Mouse (Mus musculus): ENCODE results near the gene Smim8. TPM values are rescaled to one million over a fixed set of nuclear protein-coding genes. Genes with fewer than 3 reads are reported as not detected.
"Not testable (repeated sequence)": the region's sequence is repeated elsewhere in the genome, so short reads cannot be mapped to it uniquely, and the experiment has no call there.

Gene Smim8
- polyA plus RNA-seq, 1 experiment from 2014 or later, result 41.7 TPM

GRCm38 (mm10) chr4:34725710-34726109 is 52.5 kb downstream of the Smim8 start:
- not testable (repeated sequence) for H3K4me3 ChIP-seq (ENCODE audit: low read depth, low read length); H3K27ac ChIP-seq (ENCODE audit: low read length); H3K9ac ChIP-seq (ENCODE audit: low read depth, low read length); H3K9me3 ChIP-seq (replicated peaks; ENCODE audit: control insufficient read depth, low read length, poor library complexity, severe bottlenecking); H3K27me3 ChIP-seq (ENCODE audit: control insufficient read depth, insufficient read depth, low read depth, low read length); ATAC-seq; H3K4me1 ChIP-seq (ENCODE audit: control insufficient read depth, insufficient read depth, low read length); H3K4me2 ChIP-seq (ENCODE audit: low read length); H3K36me3 ChIP-seq (ENCODE audit: control insufficient read depth, insufficient read depth, low read length)
- WGBS, result 91% methylated on average over 3 of the region's 3 CpGs

GRCm38 (mm10) chr4:34724306-34724705 is 53.9 kb downstream of the Smim8 start:
- Histone ChIP-seq H3K4me3 (ENCODE audit: low read depth, low read length) (no peak overlapping the region), H3K27me3 (ENCODE audit: control insufficient read depth, insufficient read depth, low read depth, low read length) (no peaks in the 10 kb centered on the region), H3K27ac (ENCODE audit: low read length) (no peak overlapping the region), H3K36me3 (ENCODE audit: control insufficient read depth, insufficient read depth, low read length) (no peaks in the 10 kb centered on the region), H3K4me1 (ENCODE audit: control insufficient read depth, insufficient read depth, low read length) (no peaks in the 10 kb centered on the region), H3K9ac (ENCODE audit: low read depth, low read length) (no peak overlapping the region), H3K9me3 (replicated peaks; ENCODE audit: control insufficient read depth, low read length, poor library complexity, severe bottlenecking) (peaks cover 5% of the 10 kb centered on the region; the same call in 1 of the 2 replicates), H3K4me2 (ENCODE audit: low read length) (no peak overlapping the region)
- ATAC-seq, result no peak
- WGBS, result 62% methylated on average over 4 of the region's 4 CpGs

GRCm38 (mm10) chr4:34723186-34723585 is 55.0 kb downstream of the Smim8 start:
- ATAC-seq, result no peak
- 76% methylated on average over 4 of the region's 4 CpGs for WGBS

GRCm38 (mm10) chr4:34720127-34720895 is 57.9 kb downstream of the Smim8 start:
- no peaks in the 10 kb centered on the region for H3K36me3 ChIP-seq (ENCODE audit: control insufficient read depth, insufficient read depth, low read length)
- no peak overlapping the region for H3K27ac ChIP-seq (ENCODE audit: low read length)
- no peak overlapping the region for H3K4me2 ChIP-seq (ENCODE audit: low read length)
- H3K9me3 ChIP-seq (replicated peaks; ENCODE audit: control insufficient read depth, low read length, poor library complexity, severe bottlenecking), result peaks cover 5% of the 10 kb centered on the region; the same call in 1 of the 2 replicates
- no peaks in the 10 kb centered on the region for H3K27me3 ChIP-seq (ENCODE audit: control insufficient read depth, insufficient read depth, low read depth, low read length)
- no peak for ATAC-seq
- no peaks in the 10 kb centered on the region for H3K4me1 ChIP-seq (ENCODE audit: control insufficient read depth, insufficient read depth, low read length)
- no peak overlapping the region for H3K9ac ChIP-seq (ENCODE audit: low read depth, low read length)
- H3K4me3 ChIP-seq (ENCODE audit: low read depth, low read length), result no peak overlapping the region
- WGBS, result 94% methylated on average over 7 of the region's 7 CpGs

More at GRCm38 (mm10) chr4:34723186-34723585, 55.0 kb downstream of the Smim8 start:
- H3K9me3 ChIP-seq (replicated peaks; ENCODE audit: control insufficient read depth, low read length, poor library complexity, severe bottlenecking), result peaks cover 5% of the 10 kb centered on the region; the same call in 1 of the 2 replicates
- H3K9ac ChIP-seq (ENCODE audit: low read depth, low read length), result no peak overlapping the region
- H3K4me1 ChIP-seq (ENCODE audit: control insufficient read depth, insufficient read depth, low read length), result no peaks in the 10 kb centered on the region
- H3K4me2 ChIP-seq (ENCODE audit: low read length), result no peak overlapping the region
- H3K27me3 ChIP-seq (ENCODE audit: control insufficient read depth, insufficient read depth, low read depth, low read length), result no peaks in the 10 kb centered on the region
- H3K27ac ChIP-seq (ENCODE audit: low read length), result no peak overlapping the region
- H3K4me3 ChIP-seq (ENCODE audit: low read depth, low read length), result no peak overlapping the region
- H3K36me3 ChIP-seq (ENCODE audit: control insufficient read depth, insufficient read depth, low read length), result no peaks in the 10 kb centered on the region

- no peak for ATAC-seq
- no peaks in the 10 kb centered on the region for H3K27me3 ChIP-seq (ENCODE audit: control insufficient read depth, insufficient read depth, low read depth, low read length)
Observed at GRCm38 (mm10) chr4:34719421-34719820, 58.8 kb downstream of the Smim8 start.

More at GRCm38 (mm10) chr4:34719421-34719820, 58.8 kb downstream of the Smim8 start:
- Histone ChIP-seq H3K9me3 (replicated peaks; ENCODE audit: control insufficient read depth, low read length, poor library complexity, severe bottlenecking) (peaks cover 5% of the 10 kb centered on the region; the same call in 1 of the 2 replicates), H3K4me3 (ENCODE audit: low read depth, low read length) (no peak overlapping the region), H3K4me1 (ENCODE audit: control insufficient read depth, insufficient read depth, low read length) (no peaks in the 10 kb centered on the region), H3K4me2 (ENCODE audit: low read length) (no peak overlapping the region), H3K27ac (ENCODE audit: low read length) (no peak overlapping the region), H3K9ac (ENCODE audit: low read depth, low read length) (no peak overlapping the region), H3K36me3 (ENCODE audit: control insufficient read depth, insufficient read depth, low read length) (no peaks in the 10 kb centered on the region)
- 96% methylated on average over 12 of the region's 12 CpGs for WGBS

Other genes with a start within 250 kb of the Smim8 start
- 68.4 and 81.2 TPM in 2 replicates for gene Akirin2, start 227.5 kb downstream of the Smim8 start, polyA plus RNA-seq (2015; fragmentation: Nextera tagmentation; extraction: Ambion mirVana)
- gene Orc3, start 163.5 kb downstream of the Smim8 start, polyA plus RNA-seq (2015; fragmentation: Nextera tagmentation; extraction: Ambion mirVana), result 78.6 and 86.0 TPM in 2 replicates
- gene Rars2, start 163.5 kb downstream of the Smim8 start, polyA plus RNA-seq (2015; fragmentation: Nextera tagmentation; extraction: Ambion mirVana), result 50.4 and 59.3 TPM in 2 replicates
- gene Slc35a1, start 91.0 kb downstream of the Smim8 start, polyA plus RNA-seq (2015; fragmentation: Nextera tagmentation; extraction: Ambion mirVana), result 47.3 and 48.7 TPM in 2 replicates
- 3.4 and 4.1 TPM in 2 replicates for gene Cfap206, start 48.2 kb downstream of the Smim8 start, polyA plus RNA-seq (2015; fragmentation: Nextera tagmentation; extraction: Ambion mirVana)
- not detected in 2 replicates for gene Gm136, start 22.2 kb downstream of the Smim8 start, polyA plus RNA-seq (2015; fragmentation: Nextera tagmentation; extraction: Ambion mirVana)
- gene Zfp292, start 104.5 kb upstream of the Smim8 start, polyA plus RNA-seq (2015; fragmentation: Nextera tagmentation; extraction: Ambion mirVana), result 27.3 and 34.5 TPM in 2 replicates
- 0.48 TPM in 1 of 2 replicates, not detected in the other for gene Cga, start 115.4 kb upstream of the Smim8 start, polyA plus RNA-seq (2015; fragmentation: Nextera tagmentation; extraction: Ambion mirVana)